Mouse (Mus musculus): ENCODE measurements at regions not wholly inside any gene's neighbourhood (a gene's known extent, or its start where the extent isn't known, plus 50 kb on each side); places are given as distances from the start of the nearest gene placed in this dataset.

DNA sequence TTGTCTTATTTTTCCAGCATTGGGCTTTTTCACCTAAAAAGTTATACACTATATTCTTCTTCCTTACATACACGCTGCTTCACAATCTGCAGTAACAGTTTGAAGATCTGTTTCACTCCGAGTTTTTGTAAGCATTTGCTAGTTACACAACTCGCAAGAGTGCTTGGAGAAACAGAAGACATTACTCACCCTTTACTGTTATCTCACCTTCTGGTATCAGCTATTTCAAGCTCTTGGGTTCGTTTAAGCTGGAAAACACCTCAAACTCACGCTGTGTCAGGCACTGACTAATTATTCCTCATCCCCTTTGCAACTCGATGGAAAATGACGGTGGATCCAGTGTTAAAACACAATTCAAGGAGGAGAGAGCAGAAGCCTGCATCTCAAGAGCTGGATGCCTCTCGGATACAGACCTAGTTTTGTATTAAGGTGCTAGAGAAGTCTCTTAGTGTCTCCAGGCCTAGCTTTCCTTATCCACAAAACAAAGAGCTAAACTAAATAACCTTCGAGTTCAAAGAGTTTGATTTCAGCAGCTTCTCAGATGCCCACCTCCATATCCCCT, 73.0 kb upstream of the Spaca1 start:
- no peak for TF ChIP-seq CTCF (IDR thresholded peaks at IDR 0.05)
- TF ChIP-seq EP300 (IDR thresholded peaks at IDR 0.05): no peak
